Mouse (Mus musculus) effector memory CD4-positive, alpha-beta T cell, adult 5 months (primary cell): Measurements from ENCODE around the gene Padi1. TPM values are rescaled to one million over a fixed set of nuclear protein-coding genes. Genes with fewer than 3 reads are reported as not detected.

Experiments
- polyA plus RNA-seq: library from polyadenylated mRNA; unstranded; fragments of 100-300 nt; shearing (Covaris generic); gene quantifications from one replicate; pipeline ENCODE4 v1.2.1, GENCODE M21; 2017

Padi1 gene
- polyA plus RNA-seq: not detected

DNA sequence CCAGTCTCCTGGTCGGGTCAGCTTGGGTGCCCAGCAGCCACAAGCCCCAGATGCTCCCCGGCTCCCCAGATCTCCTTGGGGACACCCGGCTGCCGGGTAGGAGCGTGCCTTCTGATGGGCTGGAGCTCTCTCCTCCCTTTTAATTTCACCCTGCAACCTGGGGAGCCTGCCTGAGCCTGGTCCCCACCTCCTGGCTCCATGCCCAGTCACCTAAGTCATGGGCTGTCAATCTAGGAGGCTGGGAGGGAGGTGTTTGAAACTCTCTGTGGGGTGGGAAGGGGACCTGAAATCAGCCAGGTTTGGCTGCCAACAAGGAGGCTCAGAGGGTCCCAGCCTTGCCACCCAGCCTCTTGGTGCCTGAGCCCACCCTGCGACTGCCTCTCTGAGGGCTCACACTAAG lies at the start of gene Padi1:
Padi1 (minus strand) TSS at position 113 of the 400 bp plus-strand sequence.

DNA sequence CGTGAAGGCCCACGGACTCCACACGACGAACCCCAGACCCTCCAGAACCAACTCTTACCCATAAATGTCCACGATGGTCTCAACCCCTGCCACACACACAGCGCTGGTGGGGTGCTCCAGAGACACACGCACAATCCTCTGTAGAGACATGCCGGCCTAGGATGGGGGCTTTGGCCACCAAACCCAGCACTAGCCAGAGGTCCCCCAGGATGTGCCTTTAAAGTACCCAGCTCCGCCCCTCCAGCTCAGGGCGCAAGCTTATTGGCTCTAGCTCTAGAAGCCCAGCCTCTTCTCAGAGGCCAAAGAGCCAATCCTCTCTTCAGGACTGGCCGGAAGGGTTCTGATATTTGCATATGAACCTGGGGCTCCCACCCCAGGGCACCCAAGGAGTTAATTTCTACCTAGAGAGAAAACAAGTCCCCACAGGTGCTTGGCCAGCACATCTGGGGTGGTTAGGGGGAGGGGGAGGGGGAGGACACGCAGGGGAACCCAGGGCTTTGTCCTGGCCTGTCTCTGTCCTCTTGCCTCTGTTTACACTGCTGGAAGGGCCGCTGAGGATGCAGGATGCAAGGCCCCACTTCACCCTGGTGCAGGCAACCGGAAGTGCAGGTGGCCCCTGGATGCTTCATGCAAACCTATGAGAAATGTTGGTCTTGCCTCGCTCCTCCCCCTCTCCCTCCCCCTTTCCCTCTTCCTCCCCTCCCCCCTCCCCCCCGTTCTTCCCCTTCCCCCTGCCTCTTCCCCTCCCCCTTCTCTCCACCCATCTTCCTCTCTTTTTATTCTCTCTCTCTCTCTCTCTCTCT lies 34.9 kb downstream of the Padi1 start, which contains the start of gene Padi3:
Padi3 (minus strand) TSS at position 191 of the 803 bp plus-strand sequence.

DNA sequence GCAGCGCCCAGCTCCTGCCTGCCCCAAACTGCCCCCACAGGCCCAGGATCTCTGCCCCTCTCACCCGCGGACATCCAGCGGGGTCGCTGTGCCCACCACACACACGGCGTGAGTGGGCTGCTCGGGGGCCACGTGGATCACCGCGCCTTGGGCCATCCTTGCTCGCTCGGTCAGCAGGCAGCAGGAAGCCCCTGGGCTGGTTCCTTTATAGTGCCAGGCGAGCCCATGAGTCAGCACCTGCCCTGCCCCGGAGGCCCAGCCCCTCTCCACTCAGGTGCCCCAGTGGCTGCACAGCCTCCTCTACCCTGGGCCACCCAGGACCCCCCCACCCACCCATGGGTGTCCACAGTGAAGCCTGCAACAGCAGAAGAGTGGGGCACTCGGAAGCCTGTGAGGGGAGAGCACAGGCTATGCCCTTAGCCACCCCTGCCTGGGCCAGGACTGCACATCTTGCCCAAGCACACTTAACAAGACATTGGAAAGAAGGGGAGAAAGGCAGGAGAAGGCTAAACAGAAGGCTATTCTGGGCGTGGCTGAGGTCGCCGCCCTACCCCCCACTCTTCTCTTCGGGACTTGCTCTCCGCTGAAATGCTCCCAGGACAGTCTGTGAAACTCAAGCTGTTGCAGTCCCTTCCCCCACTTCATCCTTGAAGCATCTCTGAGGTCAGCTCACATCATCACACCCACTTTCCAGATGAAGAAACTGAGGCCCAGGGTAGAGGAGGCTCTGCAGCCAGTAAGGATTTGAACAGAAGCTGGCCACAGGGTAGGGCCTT lies 71.4 kb downstream of the Padi1 start, which contains the start of gene Padi4:
Padi4 (minus strand) TSS at position 212 of the 776 bp plus-strand sequence.

Other genes with a start within 250 kb of the Padi1 start
- gene Arhgef10l, start 179.8 kb downstream of the Padi1 start, polyA plus RNA-seq: not detected
- 96.7 TPM for gene Rcc2, start 145.2 kb downstream of the Padi1 start, polyA plus RNA-seq
- not detected for gene Padi6, start 103.1 kb downstream of the Padi1 start, polyA plus RNA-seq
- gene Padi4, start 71.5 kb downstream of the Padi1 start, polyA plus RNA-seq: 1.5 TPM
- gene Padi3, start 35.1 kb downstream of the Padi1 start, polyA plus RNA-seq: not detected
- 10.3 TPM for gene Padi2, start 60.6 kb upstream of the Padi1 start, polyA plus RNA-seq
- 155 TPM for gene Sdhb, start 115.4 kb upstream of the Padi1 start, polyA plus RNA-seq
- 25.6 TPM for gene Atp13a2, start 141.1 kb upstream of the Padi1 start, polyA plus RNA-seq
- gene Mfap2, start 164.6 kb upstream of the Padi1 start, polyA plus RNA-seq: not detected
- 3.5 TPM for gene Crocc, start 214.8 kb upstream of the Padi1 start, polyA plus RNA-seq
- gene Necap2, start 232.6 kb upstream of the Padi1 start, polyA plus RNA-seq: 120 TPM
- gene Spata21, start 242.6 kb upstream of the Padi1 start, polyA plus RNA-seq: 0.20 TPM